Mouse (Mus musculus) lung, adult 2 months (tissue): Measurements from ENCODE around the gene Pcid2. TPM values are rescaled to one million over a fixed set of nuclear protein-coding genes. Genes with fewer than 3 reads are reported as not detected.

Source experiments
- DNase-seq: peaks from one replicate; pipeline ENCODE4 v3.0.0; 2022
- H3K4me1 ChIP-seq: fragments of 200-500 bp; 2 replicates; pipeline ENCODE4 v1.6.1; 2011; ENCODE audit warnings: low read length; ENCODE audit not compliant: control insufficient read depth, insufficient read depth
- H3K4me3 ChIP-seq: fragments of 200-500 bp; replicated peaks from 2 replicates; pipeline ENCODE3; 2011; ENCODE audit warnings: low read depth, mild to moderate bottlenecking, control low read depth, low read length; ENCODE audit errors: extremely low read depth
- CTCF ChIP-seq: fragments of 200-500 bp; IDR thresholded peaks from 2 replicates; pipeline ENCODE4 v1.5.1; 2011; ENCODE audit warnings: mild to moderate bottlenecking, low read length, control low read depth; ENCODE audit not compliant: insufficient read depth
- POLR2A ChIP-seq: fragments of 200-500 bp; IDR thresholded peaks from 2 replicates; pipeline ENCODE4 v1.6.1; 2011; ENCODE audit warnings: low read depth, mild to moderate bottlenecking, control low read depth, low read length, borderline replicate concordance; ENCODE audit errors: extremely low read depth
- WGBS: fragments of 180-500 bp; shearing (Covaris S2); methylation state at CpG from one replicate; pipeline ENCODE4 v1.1.7; 2018; 5-methylcytosine and 5-hydroxymethylcytosine counted together
- polyA plus RNA-seq: library from polyadenylated mRNA; depleted of rRNA; stranded (reverse); fragments of >200 nt; gene quantifications from 2 replicates; pipeline ENCODE4 v1.2.3, GENCODE M21; 2012; rRNA removed

Gene Pcid2
- polyA plus RNA-seq, 1 experiment: 22.1 TPM

GRCm38 (mm10) chr8:13047652-13048051, 57.6 kb downstream of the Pcid2 start:
- no peak for DNase-seq
- 53% methylated on average over 5 of the region's 5 CpGs for WGBS
- H3K4me3 ChIP-seq: no peak overlapping the region
- TF ChIP-seq POLR2A (no peak), CTCF (no peak)
- no peaks in the 10 kb centered on the region for H3K4me1 ChIP-seq

DNA sequence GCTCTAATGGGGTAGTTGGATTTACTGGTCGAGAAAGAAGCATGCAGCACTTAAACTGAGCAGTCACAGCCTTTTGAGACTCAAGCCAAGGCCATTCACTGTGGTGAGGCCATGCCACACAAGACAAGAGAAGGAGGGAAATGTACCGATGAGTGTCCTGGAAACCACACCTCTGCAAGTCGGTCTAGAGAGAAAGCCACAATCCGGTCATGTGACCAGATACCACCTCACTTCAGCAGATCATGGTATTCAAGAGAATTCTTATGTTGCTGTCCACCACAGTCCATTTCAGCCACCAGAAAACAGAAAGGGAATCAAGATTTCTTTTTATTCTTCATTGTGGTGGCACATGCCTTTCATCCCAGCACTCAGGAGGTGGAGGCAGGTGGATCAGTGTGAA, 63.8 kb downstream of the Pcid2 start:
- WGBS: 74% methylated on average over 4 of the region's 4 CpGs
- TF ChIP-seq CTCF: no peak
- no peak for TF ChIP-seq POLR2A
- no peak for DNase-seq

GRCm38 (mm10) chr8:13039054-13039453, 66.2 kb downstream of the Pcid2 start:
- DNase-seq: no peak
- no peak overlapping the region for H3K4me3 ChIP-seq
- 65% methylated on average over 6 of the region's 6 CpGs for WGBS
- H3K4me1 ChIP-seq: no peaks in the 10 kb centered on the region
- TF ChIP-seq CTCF: no peak
- no peak for TF ChIP-seq POLR2A

More for the DNA sequence above, 63.8 kb downstream of the Pcid2 start:
- Histone ChIP-seq H3K4me1 (no peaks in the 10 kb centered on the region), H3K4me3 (no peak overlapping the region)

DNA sequence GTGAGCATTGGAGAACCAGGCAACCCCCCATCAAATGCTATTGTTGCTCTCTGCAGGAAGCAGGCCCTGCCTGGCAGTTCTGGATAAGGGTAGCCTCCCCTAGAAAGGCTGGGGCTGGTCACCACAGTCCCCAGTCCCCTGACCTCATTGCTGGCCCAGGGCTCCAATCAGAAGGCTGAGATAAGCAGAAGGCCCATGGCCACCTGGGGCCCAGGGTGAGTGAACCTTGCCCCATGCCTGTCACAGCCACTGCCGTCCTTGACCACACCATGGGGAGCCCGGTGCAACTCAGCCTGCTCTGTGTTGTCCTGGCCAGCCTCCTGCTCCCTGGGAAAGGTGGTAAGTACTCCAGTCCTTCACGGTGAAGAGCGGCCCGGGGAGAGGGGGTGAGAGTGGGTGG, 67.7 kb downstream of the Pcid2 start:
- Histone ChIP-seq H3K4me1 (no peaks in the 10 kb centered on the region), H3K4me3 (no peak overlapping the region)
- 38% methylated on average over 5 of the region's 5 CpGs for WGBS
- TF ChIP-seq POLR2A (no peak), CTCF (no peak)
- DNase-seq: no peak

DNA sequence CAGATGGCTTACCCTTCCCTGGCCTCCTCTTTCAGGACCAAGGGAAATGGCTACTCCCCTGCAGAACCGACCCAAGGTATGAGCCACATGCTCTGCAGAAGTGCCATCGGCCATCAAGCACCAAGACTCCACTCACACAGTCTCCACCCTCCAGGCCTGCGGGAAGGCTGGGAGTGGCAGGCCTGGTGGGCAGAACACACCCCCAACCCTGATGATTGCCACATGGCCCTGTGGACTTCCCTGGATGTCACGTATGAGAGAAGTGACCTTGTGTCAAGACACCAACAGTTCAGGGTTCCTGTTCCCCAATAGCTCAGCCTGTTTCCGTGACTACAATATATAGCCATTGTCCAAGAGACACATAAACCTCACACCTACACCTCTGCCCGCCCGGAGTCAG, 68.2 kb downstream of the Pcid2 start, which contains the start of gene F10:
F10 (plus strand) TSS at position 294 of the 400 bp plus-strand sequence.
- no peak for DNase-seq
- 68% methylated on average over 7 of the region's 7 CpGs for WGBS
- Histone ChIP-seq H3K4me3 (no peak within 1 kb of the TSS), H3K4me1 (no peaks in the 10 kb centered on the region)
- TF ChIP-seq POLR2A (no peak), CTCF (no peak)

DNA sequence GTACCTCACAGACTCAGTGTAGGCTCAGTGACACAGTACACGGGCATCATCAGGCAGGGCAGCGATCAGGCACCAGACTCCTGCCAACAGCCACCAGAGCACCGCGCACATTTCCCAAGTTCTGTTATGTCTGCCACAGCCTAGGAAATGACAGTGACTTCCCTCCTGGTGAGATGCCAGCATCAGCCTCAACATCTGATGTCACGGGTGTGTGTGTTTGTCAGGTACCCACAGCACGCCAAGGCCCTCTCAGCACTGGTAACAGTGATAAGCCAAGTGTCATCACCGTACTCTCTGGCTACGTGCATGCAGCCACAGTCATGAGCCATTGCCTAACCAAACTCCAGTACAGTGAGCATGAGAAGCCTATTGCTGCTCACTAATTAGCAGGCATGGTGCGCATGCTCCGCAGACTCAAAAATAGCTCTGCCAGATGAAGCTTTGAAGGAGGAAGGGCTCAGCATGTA, 68.9 kb downstream of the Pcid2 start:
- H3K4me3 ChIP-seq: no peak overlapping the region
- TF ChIP-seq CTCF (no peak), POLR2A (no peak)
- no peaks in the 10 kb centered on the region for H3K4me1 ChIP-seq
- DNase-seq: no peak
- WGBS: 60% methylated on average over 10 of the region's 10 CpGs

DNA sequence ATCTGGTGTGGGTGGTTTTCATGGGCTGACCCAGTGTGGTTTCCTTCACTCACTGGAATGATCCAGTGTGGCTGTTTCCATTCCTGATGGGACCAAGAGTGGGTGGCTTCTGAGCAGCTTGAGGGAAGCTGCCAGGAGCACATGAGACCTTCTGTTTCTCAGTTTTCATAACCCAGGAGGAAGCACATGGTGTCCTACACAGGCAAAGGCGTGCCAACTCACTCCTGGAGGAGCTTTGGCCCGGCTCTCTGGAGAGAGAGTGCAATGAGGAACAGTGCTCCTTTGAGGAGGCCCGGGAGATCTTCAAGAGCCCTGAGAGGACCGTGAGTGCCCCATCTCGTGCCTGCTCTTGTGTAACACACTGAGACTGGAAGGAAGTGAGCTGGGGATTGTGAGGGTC, 76.8 kb downstream of the Pcid2 start:
- peak; percentile 60 for DNase-seq
- WGBS: 23% methylated on average over 5 of the region's 5 CpGs
- TF ChIP-seq CTCF (no peak), POLR2A (no peak)
- Histone ChIP-seq H3K4me3 (no peak overlapping the region), H3K4me1 (peaks cover 6% of the 10 kb centered on the region)

- Histone ChIP-seq H3K4me3 (no peak overlapping the region), H3K4me1 (peaks cover 6% of the 10 kb centered on the region)
- TF ChIP-seq CTCF (no peak), POLR2A (no peak)
- no peak for DNase-seq
- WGBS: 73% methylated on average over 5 of the region's 5 CpGs
Observed at GRCm38 (mm10) chr8:13027615-13028014, 77.6 kb downstream of the Pcid2 start.

Other genes starting within 250 kb of the Pcid2 start
- gene Mcf2l, start 231.7 kb downstream of the Pcid2 start, polyA plus RNA-seq: 42.8 and 65.2 TPM in 2 replicates
- gene F7, start 79.4 kb downstream of the Pcid2 start, polyA plus RNA-seq: 8.5 and 27.2 TPM in 2 replicates
- gene F10, start 68.2 kb downstream of the Pcid2 start, polyA plus RNA-seq: 6.0 and 18.5 TPM in 2 replicates
- 3.2 and 4.5 TPM in 2 replicates for gene Proz, start 44.5 kb downstream of the Pcid2 start, polyA plus RNA-seq
- gene Cul4a, start 162 bp upstream of the Pcid2 start, polyA plus RNA-seq: 37.3 and 41.4 TPM in 2 replicates
- gene Lamp1, start 53.7 kb upstream of the Pcid2 start, polyA plus RNA-seq: 602 and 729 TPM in 2 replicates
- gene Grtp1, start 95.2 kb upstream of the Pcid2 start, polyA plus RNA-seq: 19.0 and 21.4 TPM in 2 replicates
- gene Adprhl1, start 148.7 kb upstream of the Pcid2 start, polyA plus RNA-seq: 0.91 and 2.2 TPM in 2 replicates
- 19.7 and 23.3 TPM in 2 replicates for gene Dcun1d2, start 182.7 kb upstream of the Pcid2 start, polyA plus RNA-seq
- gene Tmco3, start 182.7 kb upstream of the Pcid2 start, polyA plus RNA-seq: 35.4 and 39.4 TPM in 2 replicates
- gene Tfdp1, start 233.3 kb upstream of the Pcid2 start, polyA plus RNA-seq: 17.1 and 28.0 TPM in 2 replicates